Comparison of ENCODE assay signal across 14 mouse cellular contexts in the genomic region with DNA sequence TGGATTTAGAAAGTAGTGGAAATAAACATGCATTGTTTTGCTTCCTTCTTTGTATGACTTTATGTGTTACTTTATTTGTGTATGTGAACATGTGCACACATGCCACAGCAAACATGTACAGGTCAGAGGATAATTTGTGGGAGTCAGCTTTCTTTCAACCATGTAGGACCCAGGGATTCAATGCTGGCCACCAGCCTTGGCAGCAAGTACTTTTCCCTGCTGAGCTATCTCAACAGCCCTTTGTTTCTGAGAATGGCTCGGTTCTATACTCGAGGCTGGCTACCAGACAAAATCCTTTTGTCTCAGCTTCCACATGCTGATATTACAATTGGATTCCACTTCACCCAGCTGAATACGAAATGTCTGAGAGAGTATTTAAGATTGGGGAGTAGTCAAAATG.
DNase-seq lines count a peak whose midpoint lies in the region; ATAC-seq and TF ChIP-seq lines count a peak whose summit lies in the region.
"Had no signal": no experiment of that assay in that cellular context is flagged by ENCODE, and none has a peak within 500 bp of the region (broad histone marks: within the 10 kb centered on the region; RNA-seq: fewer than 3 reads in every experiment).

No protein-coding gene starts in this region.

- peak; percentile 39; the same call in 1 of the 2 replicates for ATAC-seq in forebrain, embryonic 12.5 days (ENCODE audit: low FRiP score)
- ATAC-seq in midbrain, embryonic 15.5 days (replicated peaks), result 0 out of 2 replicates have a peak, but pooled peaks have one; percentile 7

- TF ChIP-seq CTCF in brain, embryonic 14.5 days (IDR thresholded peaks at IDR 0.05; ENCODE audit: borderline replicate concordance, extremely low read depth, insufficient read depth, insufficient read length), result no peak

- H3K4me1 ChIP-seq in forebrain, embryonic 12.5 days, result peaks cover 6% of the 10 kb centered on the region; the same call in 1 of the 2 replicates
- peaks cover 10% of the 10 kb centered on the region for H3K4me1 ChIP-seq in forebrain, embryonic 10.5 days
- H3K4me1 ChIP-seq in midbrain, embryonic 15.5 days, result no peaks in the 10 kb centered on the region; the same call in 1 of the 2 replicates
- H3K4me1 ChIP-seq: embryonic facial prominence, embryonic 15.5 days; heart, embryonic 12.5 days; limb, embryonic 10.5 days; liver, embryonic 15.5 days had no signal

- no peak overlapping the region for H3K9ac ChIP-seq in forebrain, embryonic 12.5 days
- no peak overlapping the region for H3K9ac ChIP-seq in midbrain, embryonic 15.5 days
- H3K9ac ChIP-seq: embryonic facial prominence, embryonic 15.5 days; heart, embryonic 12.5 days; liver, embryonic 15.5 days had no signal

- intact Hi-C loops in left cerebral cortex, postnatal 4 days (cut with DNase I), result no loop called here
- intact Hi-C loops in left cerebral cortex, postnatal 10 days (cut with DNase I), result no loop called here

- no peak overlapping the region for H3K27ac ChIP-seq in forebrain, embryonic 12.5 days
- H3K27ac ChIP-seq in forebrain, embryonic 10.5 days, result no peak overlapping the region
- no peak overlapping the region for H3K27ac ChIP-seq in midbrain, embryonic 15.5 days
- H3K27ac ChIP-seq: embryonic facial prominence, embryonic 15.5 days; limb, embryonic 10.5 days; liver, embryonic 15.5 days had no signal

- WGBS in forebrain, embryonic 12.5 days, result 7% methylated on average over 3 of the region's 3 CpGs
- 7% methylated on average over 3 of the region's 3 CpGs for WGBS in forebrain, embryonic 10.5 days
- WGBS in midbrain, embryonic 15.5 days, result 7% methylated on average over 3 of the region's 3 CpGs

- no peak for DNase-seq in forebrain, embryonic 10.5 days (ENCODE audit: extremely low spot score, low spot score)
- peak; percentile 19 for DNase-seq in left cerebral cortex, postnatal 4 days
- DNase-seq in left cerebral cortex, postnatal 10 days (ENCODE audit: extremely low spot score in 1 of 2, low spot score in 2 of 2), result no peak
- DNase-seq in brain, embryonic 14.5 days (ENCODE audit: low read depth), result peak; percentile 70
- no peak for DNase-seq in adrenal gland, postnatal 14 days
- DNase-seq in spleen, postnatal 10 days (ENCODE audit: low spot score in 2 of 2), result no peak
- DNase-seq: adrenal gland, adult 2 months; cerebellum, adult 11 months had no signal

- no peak for TF ChIP-seq POLR2A in brain, embryonic 14.5 days (IDR thresholded peaks at IDR 0.05; ENCODE audit: borderline replicate concordance, extremely low read depth, insufficient read depth, insufficient read length, poor library complexity, severe bottlenecking)

- no peaks in the 10 kb centered on the region for H3K27me3 ChIP-seq in forebrain, embryonic 12.5 days
- no peaks in the 10 kb centered on the region for H3K27me3 ChIP-seq in forebrain, embryonic 10.5 days (ENCODE audit: poor library complexity, severe bottlenecking)
- H3K27me3 ChIP-seq in midbrain, embryonic 15.5 days (replicated peaks), result no peaks in the 10 kb centered on the region
- H3K27me3 ChIP-seq: embryonic facial prominence, embryonic 15.5 days; heart, embryonic 12.5 days; liver, embryonic 15.5 days had no signal

- no peaks in the 10 kb centered on the region for H3K9me3 ChIP-seq in forebrain, embryonic 12.5 days
- H3K9me3 ChIP-seq in forebrain, embryonic 10.5 days, result no peaks in the 10 kb centered on the region
- no peaks in the 10 kb centered on the region for H3K9me3 ChIP-seq in midbrain, embryonic 15.5 days
- H3K9me3 ChIP-seq: embryonic facial prominence, embryonic 15.5 days; heart, embryonic 12.5 days; limb, embryonic 10.5 days; liver, embryonic 15.5 days had no signal

- H3K4me2 ChIP-seq in forebrain, embryonic 12.5 days, result no peak overlapping the region
- no peak overlapping the region for H3K4me2 ChIP-seq in midbrain, embryonic 15.5 days
- H3K4me2 ChIP-seq: embryonic facial prominence, embryonic 15.5 days; heart, embryonic 12.5 days; liver, embryonic 15.5 days had no signal

- no peaks in the 10 kb centered on the region for H3K36me3 ChIP-seq in forebrain, embryonic 12.5 days (replicated peaks)
- H3K36me3 ChIP-seq in forebrain, embryonic 10.5 days (replicated peaks), result no peaks in the 10 kb centered on the region
- H3K36me3 ChIP-seq in midbrain, embryonic 15.5 days (replicated peaks), result no peaks in the 10 kb centered on the region
- H3K36me3 ChIP-seq: embryonic facial prominence, embryonic 15.5 days; heart, embryonic 12.5 days; limb, embryonic 10.5 days; liver, embryonic 15.5 days had no signal

- no peak overlapping the region for H3K4me3 ChIP-seq in forebrain, embryonic 12.5 days (replicated peaks)
- no peak overlapping the region for H3K4me3 ChIP-seq in forebrain, embryonic 10.5 days
- no peak overlapping the region for H3K4me3 ChIP-seq in midbrain, embryonic 15.5 days
- H3K4me3 ChIP-seq: embryonic facial prominence, embryonic 15.5 days; heart, embryonic 12.5 days; limb, embryonic 10.5 days; liver, embryonic 15.5 days had no signal

Comparison
In these comparisons a context has a peak if more than half of its experiments do, and no peak if none do; other contexts are left out.
1. DNase-seq: peak in left cerebral cortex, postnatal 4 days (single experiment) and brain, embryonic 14.5 days (single experiment); none in forebrain, embryonic 10.5 days (single experiment), left cerebral cortex, postnatal 10 days (0 of 2), adrenal gland, postnatal 14 days (single experiment) and spleen, postnatal 10 days (0 of 2).